Mouse (Mus musculus): ENCODE data around the gene Btf3. TPM values are rescaled to one million over a fixed set of nuclear protein-coding genes. Genes with fewer than 3 reads are reported as not detected.
A peak's percentile ranks its signal among the peaks of the same experiment; 100 is the strongest.

Btf3 gene
- total RNA-seq, 2 experiments from 2014 or later, result 364 to 369 TPM

DNA sequence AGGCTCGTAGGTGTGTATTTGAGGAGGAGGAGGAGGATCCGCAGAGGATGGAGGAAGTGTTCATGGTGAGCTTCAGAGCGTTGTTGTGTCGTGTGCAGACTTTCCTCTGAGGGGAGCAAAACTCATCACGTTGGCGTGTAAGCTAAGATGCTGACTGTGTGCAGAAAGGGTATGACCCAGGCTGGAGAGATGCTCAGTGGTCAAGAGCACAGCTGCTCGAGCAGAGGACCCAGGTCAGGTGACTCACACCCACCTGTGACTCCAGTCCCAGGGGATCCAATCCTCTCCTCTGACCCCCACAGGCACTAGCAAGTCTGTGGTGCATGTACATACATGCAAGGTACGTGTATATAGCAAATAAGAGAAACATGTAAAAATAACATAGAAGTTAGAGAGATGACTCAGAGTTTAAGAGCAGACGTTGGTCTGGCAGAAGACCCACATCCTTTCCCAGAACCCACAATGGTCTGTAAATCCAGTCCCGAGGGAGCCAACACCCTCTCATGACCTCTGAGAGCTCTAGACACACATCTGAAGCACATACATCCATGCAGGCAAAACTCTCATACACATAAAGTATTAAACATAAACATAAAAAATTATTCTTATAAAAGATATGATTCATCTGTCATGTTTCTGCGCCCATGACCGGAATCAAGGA lies 35.7 kb downstream of the Btf3 start:
- no peak for DNase-seq (ENCODE audit: low spot score in 2 of 2)

DNA sequence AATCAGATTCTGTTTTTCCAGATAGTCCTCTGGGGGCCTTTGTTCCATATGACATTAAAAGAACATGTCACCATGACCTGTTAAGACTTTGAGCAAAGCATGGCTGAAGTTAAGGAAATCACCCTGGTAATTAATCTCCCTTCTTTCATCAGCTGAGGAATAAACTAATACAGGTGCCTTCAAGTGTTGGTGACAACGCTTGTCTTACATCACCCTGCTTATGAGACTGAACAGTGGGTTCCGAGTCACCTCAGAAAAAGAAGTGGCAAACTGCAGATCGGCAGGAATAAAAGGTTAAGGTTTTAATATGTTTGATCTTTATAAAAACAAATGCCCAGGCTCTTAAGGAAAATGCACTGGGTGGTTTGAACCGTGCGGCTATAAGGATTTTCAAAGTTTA lies 37.1 kb downstream of the Btf3 start, which contains the start of gene Gm21976:
Gene Gm21976 (plus strand): TSS at position 202 of the 400 bp plus-strand sequence.
- no peak for DNase-seq (ENCODE audit: low spot score in 2 of 2)

DNA sequence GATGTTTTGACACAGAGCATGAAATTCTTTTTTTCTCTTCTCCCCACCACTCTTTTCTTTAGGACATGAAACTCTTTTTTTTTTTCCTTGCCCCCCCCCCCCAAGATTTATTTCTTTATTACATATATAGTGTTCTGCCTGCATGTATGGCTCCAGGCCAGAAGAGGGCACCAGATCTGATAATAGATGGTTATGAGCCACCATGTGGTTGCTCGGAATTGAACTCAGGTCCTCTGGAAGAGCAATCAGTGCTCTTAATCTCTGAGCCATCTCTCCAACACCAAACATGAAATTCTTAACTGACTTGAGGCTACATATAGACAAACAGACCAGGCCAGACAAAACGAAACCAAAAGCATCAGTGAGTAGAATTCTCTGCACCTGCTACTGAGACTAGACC lies 39.3 kb downstream of the Btf3 start:
- no peak for DNase-seq (ENCODE audit: low spot score in 2 of 2)

DNA sequence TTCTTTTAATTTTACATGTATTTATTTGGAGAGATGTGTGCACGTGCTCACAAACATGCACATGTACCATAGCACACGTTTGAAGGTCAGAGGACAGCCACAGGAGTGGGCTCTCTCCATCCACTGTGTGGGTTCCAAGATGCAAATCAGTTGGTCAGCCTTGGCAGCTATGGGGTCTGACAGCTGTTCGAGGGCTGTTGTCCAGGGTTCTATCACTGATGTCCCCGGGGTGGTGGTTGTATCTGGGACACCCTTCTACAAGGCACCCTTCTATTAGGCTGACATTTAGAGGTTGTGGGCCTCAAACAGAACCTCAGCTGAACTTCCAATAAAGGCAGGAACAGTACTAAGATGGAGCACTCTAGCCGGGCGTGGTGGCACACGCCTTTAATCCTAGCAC lies 40.6 kb downstream of the Btf3 start:
- DNase-seq (ENCODE audit: low spot score in 2 of 2), result no peak

DNA sequence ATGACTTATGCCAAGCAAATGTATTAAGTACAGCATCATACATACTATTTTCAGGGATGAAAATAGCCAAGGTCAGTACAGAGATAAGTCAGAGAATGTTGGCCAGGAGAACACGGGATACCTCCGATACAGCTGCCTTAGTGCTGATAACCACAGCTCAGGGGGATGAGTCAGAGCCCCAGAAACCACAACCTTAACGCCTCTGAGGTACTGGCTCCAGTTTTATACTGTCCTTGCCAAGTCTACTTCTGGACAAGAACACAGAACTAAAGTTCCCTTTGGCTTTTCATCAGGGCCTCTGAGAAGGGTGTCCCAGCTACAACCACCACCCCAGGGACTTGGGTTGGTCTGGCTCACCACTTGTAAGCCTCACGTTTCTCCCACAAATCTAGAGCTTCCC lies 41.2 kb downstream of the Btf3 start:
- no peak for DNase-seq (ENCODE audit: low spot score in 2 of 2)

DNA sequence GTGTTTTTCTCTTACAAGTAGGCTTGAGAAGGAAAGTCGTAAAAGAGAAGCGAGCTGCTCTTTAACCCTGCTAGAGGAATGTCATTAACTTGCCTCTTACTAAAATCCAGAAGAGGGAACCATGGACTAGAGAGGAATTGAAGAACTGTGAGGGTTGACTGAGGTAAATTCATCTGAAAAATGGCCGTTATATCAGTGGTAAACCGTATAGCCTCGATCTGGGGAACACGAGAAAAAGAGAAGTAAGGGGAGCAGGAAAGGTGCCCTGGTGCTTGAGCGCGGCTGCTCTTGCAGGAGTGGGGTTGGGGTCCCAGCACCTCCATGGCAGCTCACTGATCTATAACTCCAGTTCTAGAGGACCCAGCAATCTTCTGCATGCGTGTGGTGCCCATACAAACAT lies 42.8 kb downstream of the Btf3 start:
- no peak for DNase-seq (ENCODE audit: low spot score in 2 of 2)

DNA sequence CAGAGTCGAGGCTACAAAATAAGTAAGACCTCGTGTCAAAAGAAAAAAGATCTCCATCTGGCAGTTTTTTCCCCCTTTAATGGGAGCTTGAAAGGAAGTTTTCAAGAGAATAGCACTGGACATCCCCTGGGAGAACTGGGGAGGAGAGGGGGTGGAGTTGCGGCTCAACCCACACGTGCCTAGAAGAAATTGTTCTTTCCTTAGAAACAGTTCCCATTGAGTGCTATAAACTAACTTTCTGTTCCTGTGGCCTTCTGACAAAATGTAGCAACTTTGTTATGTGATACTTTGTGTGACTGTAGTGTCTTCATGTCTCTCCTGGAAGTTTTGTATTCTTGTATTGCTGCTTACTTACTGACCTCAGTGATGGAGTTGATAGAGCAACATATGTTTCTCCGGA lies 52.7 kb downstream of the Btf3 start:
- no peak for DNase-seq (ENCODE audit: low spot score in 2 of 2)

DNA sequence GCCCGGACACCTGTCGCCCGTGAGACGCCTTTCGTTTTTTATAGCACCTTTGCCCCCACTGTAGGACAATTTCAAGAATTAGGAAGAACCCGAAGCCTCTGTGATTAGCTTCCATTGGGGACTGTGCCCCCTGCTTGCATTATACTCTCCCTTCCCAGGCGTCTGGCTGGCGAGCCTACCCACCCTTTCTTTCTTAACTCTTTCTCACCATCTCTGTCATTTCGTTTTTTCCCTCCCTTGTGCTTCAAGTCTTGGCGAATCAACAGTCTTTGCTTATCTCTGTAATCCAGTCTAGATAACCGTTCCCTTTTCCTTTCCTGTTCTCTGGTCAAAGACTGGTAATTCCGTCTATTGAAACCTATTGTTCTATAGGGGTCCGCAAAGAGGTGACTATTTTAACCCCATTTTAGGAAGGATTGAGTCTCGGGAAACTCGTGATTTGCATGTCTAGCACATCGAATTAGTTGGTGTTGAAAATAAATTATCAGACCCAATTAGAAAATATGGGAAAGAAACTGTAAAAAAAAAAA lies 53.3 kb downstream of the Btf3 start:
- no peak for DNase-seq (ENCODE audit: low spot score in 2 of 2)

DNA sequence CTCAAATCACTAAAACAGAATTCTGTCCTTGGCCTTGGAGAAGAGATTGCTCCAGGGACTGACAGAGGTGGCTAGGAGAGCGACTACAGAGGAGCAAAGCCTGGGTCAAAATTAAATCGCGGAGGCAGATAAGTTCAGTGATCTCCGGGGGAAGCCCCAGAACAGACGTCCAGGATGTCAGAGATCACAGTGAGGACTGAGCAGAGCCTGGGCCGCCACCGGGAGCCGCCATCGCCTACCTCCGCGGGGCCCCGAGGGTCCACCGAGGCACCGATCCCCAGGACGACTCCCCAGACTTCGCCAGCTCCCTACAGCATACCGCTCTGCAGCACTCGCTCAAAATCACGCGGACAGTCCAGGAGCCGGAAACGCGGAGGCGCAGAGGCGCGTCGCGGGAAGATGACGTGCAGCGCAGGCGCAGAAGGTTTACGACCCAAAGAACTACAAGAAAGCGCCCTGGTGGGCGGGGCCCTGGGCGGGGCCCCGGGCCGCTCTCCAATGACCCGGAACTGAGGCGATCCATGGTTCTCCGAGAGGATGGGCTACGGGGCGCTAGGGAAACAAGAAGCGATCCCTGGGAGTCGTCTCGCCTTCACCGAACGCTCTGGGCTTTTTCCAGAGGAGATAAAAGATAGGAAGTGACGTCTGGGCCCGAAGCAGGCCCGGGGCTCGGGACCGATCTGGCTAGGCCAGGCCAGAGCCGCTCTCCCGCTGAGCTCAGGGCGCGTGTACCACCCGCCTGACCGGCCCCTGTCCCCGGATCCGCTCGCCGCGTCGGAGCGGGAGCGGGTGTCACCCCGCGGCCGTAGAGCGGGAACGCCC lies 54.0 kb downstream of the Btf3 start, which contains the start of the genes Utp15 and Ankra2:
Gene Utp15 (minus strand): TSS at position 406 of the 822 bp plus-strand sequence.
Gene Ankra2 (plus strand): TSS at position 439 of the 822 bp plus-strand sequence.
- peak; percentile 99 for DNase-seq (ENCODE audit: low spot score in 2 of 2)

Other genes starting within 250 kb of the Btf3 start
- gene Arhgef28, start 110.6 kb downstream of the Btf3 start, total RNA-seq (2021), result 1 to 10 TPM; 4.8 to 5.9 TPM
- gene Utp15, start 54.0 kb downstream of the Btf3 start, total RNA-seq (2021), result 1 to 10 TPM; 8.4 to 9.9 TPM
- 10 to 100 TPM; 22.0 to 24.8 TPM for gene Ankra2, start 53.9 kb downstream of the Btf3 start, total RNA-seq (2021)
- not detected for gene Gm21976, start 37.1 kb downstream of the Btf3 start, total RNA-seq (2021)
- gene Foxd1, start 37.2 kb upstream of the Btf3 start, total RNA-seq (2021), result under 1 TPM; 0.44 to 0.60 TPM
- not detected for gene Gm10320, start 175.0 kb upstream of the Btf3 start, total RNA-seq (2021)

Data from gastrocnemius, postnatal 4 days (tissue).